Mouse (Mus musculus): ENCODE data around the gene Arrdc2.

Arrdc2 gene

DNA sequence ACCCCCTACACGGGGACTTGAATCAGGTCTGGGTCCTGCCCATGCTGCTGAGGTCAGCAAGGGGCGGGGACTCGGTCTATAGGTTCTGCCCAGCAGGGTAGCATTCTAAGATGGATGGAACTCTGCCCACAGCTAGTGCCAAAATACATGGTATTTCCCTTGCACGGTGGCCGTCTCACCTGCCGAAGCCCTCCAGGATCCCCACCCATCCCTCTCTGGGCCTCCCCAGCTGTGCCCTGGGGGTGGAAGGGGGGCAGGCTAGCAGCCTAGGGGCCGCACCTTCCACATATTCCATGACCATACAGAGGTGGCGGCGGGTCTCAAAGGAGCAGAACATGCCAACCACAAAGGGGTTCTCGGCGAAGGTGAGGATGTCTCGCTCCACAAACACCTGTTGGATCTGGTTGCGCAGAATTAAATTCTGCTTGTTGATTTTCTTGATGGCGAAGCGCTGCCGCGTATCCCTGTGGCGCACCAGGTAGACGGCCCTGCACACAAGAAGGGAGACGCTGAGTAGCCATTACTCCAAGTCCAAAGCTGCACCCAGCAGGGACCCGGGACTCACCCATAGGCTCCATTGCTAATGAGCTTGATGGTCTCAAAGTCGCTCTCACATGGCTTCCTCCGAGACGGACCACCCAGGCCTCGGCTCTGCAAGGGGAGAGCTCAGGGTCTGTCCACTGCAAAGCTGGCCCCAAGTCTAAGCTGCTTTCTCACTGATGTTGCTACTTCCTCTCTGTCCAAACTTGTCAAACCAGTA, 53.0 kb downstream of the Arrdc2 start:
- POLR2A ChIA-PET, result interaction anchor here (0.5 to 10.9 kb wide), 29 partner anchors 9 to 643 kb away, joined by 3 to 163 read pairs (median 5); partner anchors contain the start of genes Arrdc2 (in 3 of the 4), Pik3r2 (in 3 of the 4), Jund (in 2 of the 4) and Mast3 (in 2 of the 4)
- CTCF ChIA-PET, result interaction anchor here in 2 of 4 experiments (0.5 to 3.0 kb wide), 4 partner anchors 11 to 420 kb away, joined by 3 to 15 read pairs (median 4); partner anchors contain the start of gene Arrdc2 (in 1 of the 2)
